Mouse (Mus musculus): ENCODE measurements around the gene Rhox3a.
"Not testable (repeated sequence)": the region's sequence is repeated elsewhere in the genome, so short reads cannot be mapped to it uniquely, and the experiment has no call there.

Rhox3a gene

GRCm38 (mm10) chrX:37249619-37250018 is at the start of gene Rhox3a:
TSS of gene Rhox3a (plus strand) at chrX:37249919.
- not testable (repeated sequence) for DNase-seq

DNA sequence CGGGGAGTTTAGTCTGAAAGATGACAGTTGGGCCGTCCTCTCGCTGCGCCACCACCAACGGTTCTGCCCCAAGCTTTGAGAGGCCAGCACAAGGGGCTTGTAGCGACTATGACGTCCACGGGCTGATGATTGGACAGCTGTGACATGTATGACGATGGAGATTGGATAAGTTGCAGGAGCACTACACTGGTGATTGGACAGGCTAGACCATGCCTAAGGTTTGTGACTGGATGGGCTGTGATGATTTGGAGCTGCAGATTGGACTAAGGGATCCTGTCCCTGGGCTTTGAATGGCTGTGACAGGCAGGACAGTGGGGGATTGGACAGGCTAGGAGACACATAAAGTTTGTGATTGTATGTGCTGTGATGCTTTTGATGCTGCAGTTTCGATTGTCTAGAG is 38.8 kb upstream of the Rhox3a start, which contains the start of gene Gm9:
Gm9 (minus strand) TSS at position 101 of the 400 bp plus-strand sequence.
- no peak for DNase-seq

GRCm38 (mm10) chrX:37222158-37222557 is 27.6 kb upstream of the Rhox3a start, which contains the start of gene Rhox1:
TSS of gene Rhox1 (minus strand) at chrX:37222258.
- not testable (repeated sequence) for DNase-seq

GRCm38 (mm10) chrX:37244676-37245075 is 5.0 kb upstream of the Rhox3a start, which contains the start of gene Rhox2a:
TSS of gene Rhox2a (plus strand) at chrX:37244976.
- not testable (repeated sequence) for DNase-seq

DNA sequence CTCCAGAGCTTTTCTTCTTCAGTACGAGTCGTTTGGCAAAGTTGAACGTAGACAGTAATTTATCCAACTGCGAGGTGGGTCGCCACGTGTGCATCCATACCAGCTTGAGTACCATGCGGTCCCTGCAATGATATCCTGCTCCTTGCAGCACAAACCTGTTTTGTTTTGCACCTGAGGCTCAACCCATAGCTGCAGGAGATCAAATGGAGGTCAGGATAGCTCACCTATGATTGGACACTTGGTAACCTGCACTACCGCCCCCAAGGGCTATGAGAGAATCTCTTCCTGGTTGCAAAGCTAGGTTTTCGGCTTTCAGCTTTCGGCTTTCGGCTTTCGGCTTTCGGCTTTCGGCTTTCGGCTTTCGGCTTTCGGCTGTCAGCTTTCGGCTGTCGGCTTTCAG is 15.3 kb downstream of the Rhox3a start, which contains the start of gene Rhox4a:
Rhox4a (plus strand) TSS at position 301 of the 400 bp plus-strand sequence.
- DNase-seq = not testable (repeated sequence)

Measured in kidney, adult 18-20 months (tissue).